Mouse (Mus musculus): ENCODE results near the gene Lrfn1.
A peak's percentile ranks its signal among the peaks of the same experiment; 100 is the strongest.

The Lrfn1 gene

GRCm38 (mm10) chr7:28451531-28452360 lies at the start of gene Lrfn1:
Gene Lrfn1 (plus strand): TSS chr7:28451980.
- no peak for DNase-seq (ENCODE audit: low read depth, low spot score)

DNA sequence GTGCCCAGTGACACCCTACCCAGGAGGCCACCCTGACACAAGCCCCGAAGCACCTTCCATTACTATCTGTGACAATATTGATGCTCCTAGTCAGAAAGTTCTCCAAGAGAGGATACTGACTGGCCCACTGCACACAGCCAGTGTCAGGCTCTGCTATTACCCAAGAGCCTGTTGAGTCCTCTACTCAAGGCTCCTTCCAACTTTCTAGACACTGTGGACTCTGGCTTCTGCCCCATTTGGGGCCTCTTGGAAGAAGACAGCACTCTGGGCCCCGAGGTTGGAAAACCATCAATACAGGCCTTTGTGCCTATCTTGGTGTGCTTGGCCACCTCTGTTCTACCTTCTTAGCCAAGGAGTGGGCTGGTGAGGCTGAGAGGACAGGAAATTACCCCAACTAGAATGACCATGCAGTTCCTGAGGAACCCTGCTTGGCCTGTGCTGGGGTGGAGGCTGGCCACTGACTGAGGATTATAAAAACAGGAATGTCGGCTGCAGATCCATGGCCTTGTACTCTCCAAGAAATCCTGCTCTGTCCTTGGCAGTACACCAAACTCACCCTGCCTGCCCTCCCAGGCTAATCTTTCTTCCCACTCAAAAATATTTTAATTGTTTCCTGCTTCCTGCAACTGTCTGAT lies 40.8 kb upstream of the Lrfn1 start:
- DNase-seq (ENCODE audit: low read depth, low spot score), result no peak

GRCm38 (mm10) chr7:28412826-28413225 lies 39.0 kb upstream of the Lrfn1 start:
- no peak for DNase-seq (ENCODE audit: low read depth, low spot score)

DNA sequence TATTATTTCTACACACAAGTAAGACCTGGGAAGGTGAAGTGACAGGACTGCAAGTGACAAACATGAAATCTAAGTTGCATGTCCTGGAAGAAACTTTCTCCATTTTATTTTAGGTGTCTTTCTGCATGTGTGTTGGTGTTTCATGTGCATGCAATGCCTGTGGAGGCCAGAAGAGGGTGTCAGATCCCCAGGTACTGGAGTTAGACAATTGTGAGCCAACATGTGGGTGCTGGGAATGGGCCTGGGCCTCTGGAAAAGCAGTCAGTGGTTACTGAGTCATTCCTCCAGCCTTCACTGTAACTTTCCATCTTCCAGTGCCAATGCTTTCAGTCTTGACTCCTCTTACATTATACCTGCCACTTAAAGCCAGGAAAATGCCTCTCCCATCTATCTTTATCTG lies 34.4 kb upstream of the Lrfn1 start:
- no peak for DNase-seq (ENCODE audit: low read depth, low spot score)

- no peak for DNase-seq (ENCODE audit: low read depth, low spot score)
These were observed 33.6 kb upstream of the Lrfn1 start for GRCm38 (mm10) chr7:28418096-28418670.

DNA sequence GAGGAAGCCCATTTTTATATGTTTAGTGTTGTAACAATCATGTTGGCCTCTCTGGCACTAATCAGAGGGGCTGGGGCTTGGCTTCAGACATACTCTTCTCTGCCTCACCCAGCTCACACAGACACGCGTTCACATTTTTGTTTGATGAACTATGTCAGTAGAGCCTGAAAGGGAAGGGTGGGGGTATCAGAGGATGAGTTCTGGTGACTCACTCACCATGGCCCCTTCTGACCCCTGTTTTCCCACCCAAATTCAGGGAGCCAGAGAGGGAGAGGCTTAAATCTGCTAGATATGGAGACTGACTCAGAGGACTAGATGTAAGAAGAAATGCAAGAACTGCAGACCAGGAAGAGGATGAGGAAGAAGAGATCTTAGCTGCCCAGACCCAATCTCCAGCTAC lies 32.4 kb upstream of the Lrfn1 start:
- DNase-seq (ENCODE audit: low read depth, low spot score), result no peak

DNA sequence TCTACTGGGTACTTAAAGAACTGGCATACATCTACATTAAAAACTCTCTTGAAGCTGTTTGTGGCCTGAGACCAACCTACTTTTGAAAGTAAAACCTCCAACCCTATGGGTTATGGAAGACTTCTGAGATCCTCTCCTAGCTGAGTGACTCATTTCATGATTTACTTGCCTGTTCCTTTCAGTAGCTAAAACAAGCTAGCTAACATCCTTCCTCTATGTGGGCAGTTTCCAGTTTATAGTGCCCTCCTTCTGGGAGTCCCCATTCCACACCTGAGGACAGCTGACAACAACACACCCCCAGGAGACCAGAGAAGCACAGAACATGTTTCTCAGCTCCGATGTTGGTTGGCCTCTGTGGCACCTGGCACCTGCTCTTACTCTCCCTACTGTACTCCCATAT lies 28.8 kb upstream of the Lrfn1 start:
- no peak for DNase-seq (ENCODE audit: low read depth, low spot score)

- DNase-seq (ENCODE audit: low read depth, low spot score), result no peak
These were observed 24.0 kb upstream of the Lrfn1 start for GRCm38 (mm10) chr7:28427738-28428137.

GRCm38 (mm10) chr7:28430512-28430911 lies 21.3 kb upstream of the Lrfn1 start:
- no peak for DNase-seq (ENCODE audit: low read depth, low spot score)

DNA sequence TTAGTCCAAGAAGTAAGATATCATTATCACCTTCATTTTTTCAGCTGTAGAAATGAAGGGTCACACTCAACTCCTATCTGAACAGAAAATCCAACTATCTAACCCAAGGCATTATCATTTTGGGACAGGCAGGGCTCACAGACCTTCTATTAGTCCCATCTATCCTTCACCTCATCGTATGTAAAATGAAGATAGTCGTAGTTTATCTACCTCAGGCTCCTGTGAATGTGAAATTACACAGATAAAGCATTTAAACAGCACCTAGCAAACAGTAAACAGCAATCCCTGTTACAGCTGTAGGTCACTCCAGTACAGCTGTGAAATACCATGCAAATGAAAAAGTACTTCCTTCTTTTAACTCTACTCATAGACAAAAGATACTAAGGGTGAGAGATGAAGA lies 19.5 kb upstream of the Lrfn1 start:
- DNase-seq (ENCODE audit: low read depth, low spot score), result no peak

GRCm38 (mm10) chr7:28435660-28436259 lies 16.0 kb upstream of the Lrfn1 start:
- no peak for DNase-seq (ENCODE audit: low read depth, low spot score)

DNA sequence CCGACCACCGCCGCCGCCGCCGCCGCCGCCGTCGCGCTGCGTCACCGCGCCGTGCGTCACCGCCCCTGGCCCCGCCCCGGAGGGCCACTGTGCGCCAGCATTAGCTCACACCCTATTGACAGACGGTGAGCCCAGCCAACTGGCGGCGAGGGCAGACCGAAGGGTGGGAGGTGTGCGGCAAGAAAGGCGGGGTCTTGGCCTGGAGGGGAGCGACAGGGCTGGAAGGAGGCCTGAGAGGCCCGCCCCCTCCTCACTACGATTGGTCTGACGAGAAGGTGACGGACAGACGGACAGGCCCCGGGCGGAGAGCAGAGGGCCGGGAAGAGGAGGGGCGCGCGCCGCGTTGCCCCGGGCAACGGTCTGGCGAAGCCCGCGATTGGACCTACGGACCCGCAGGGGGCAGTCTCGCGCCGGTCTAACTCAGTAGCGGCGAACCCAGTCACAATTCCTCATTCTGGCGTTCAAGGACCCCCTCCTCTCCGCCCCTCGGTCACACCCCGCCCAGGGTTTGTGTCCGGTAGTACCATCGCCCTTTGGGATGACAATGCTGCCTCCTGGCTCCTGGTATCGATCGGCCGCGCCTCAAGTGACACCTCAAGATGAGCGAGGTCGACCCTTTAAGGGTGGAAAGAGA lies 15.4 kb upstream of the Lrfn1 start:
- DNase-seq (ENCODE audit: low read depth, low spot score), result peak; percentile 99

- DNase-seq (ENCODE audit: low read depth, low spot score), result peak; percentile 51
These were observed 14.7 kb upstream of the Lrfn1 start, which contains the start of gene Gmfg for GRCm38 (mm10) chr7:28436932-28437570. Gene Gmfg (plus strand): TSS chr7:28437447.

- no peak for DNase-seq (ENCODE audit: low read depth, low spot score)
These were observed 13.8 kb upstream of the Lrfn1 start for GRCm38 (mm10) chr7:28437964-28438363.

GRCm38 (mm10) chr7:28438771-28439170 lies 13.0 kb upstream of the Lrfn1 start:
- no peak for DNase-seq (ENCODE audit: low read depth, low spot score)

DNA sequence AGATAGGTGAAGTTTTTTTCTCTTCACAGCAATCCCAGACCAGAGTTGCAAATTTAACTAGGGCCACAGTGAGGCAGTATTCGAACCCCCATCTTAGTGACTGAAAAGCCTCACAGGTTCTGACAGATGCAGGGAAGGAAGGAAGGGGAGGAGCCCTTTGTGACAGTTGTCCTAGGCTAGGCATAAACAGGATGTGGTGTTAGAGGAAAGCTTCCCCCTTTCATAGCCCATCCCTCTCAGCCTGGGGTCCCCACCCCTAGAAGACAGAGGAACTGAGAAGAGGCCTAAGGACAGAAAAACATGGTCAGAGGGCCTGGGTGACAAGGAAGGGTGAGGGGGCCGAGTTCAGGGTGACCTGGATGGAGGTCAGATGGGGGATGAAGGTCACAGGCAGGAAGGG lies 11.0 kb upstream of the Lrfn1 start:
- no peak for DNase-seq (ENCODE audit: low read depth, low spot score)

- DNase-seq (ENCODE audit: low read depth, low spot score), result no peak
These were observed 9.8 kb upstream of the Lrfn1 start for GRCm38 (mm10) chr7:28441776-28442485.

- DNase-seq (ENCODE audit: low read depth, low spot score), result no peak
These were observed 9.1 kb upstream of the Lrfn1 start for GRCm38 (mm10) chr7:28442688-28443087.

GRCm38 (mm10) chr7:28444344-28444974 lies 7.3 kb upstream of the Lrfn1 start:
- no peak for DNase-seq (ENCODE audit: low read depth, low spot score)

DNA sequence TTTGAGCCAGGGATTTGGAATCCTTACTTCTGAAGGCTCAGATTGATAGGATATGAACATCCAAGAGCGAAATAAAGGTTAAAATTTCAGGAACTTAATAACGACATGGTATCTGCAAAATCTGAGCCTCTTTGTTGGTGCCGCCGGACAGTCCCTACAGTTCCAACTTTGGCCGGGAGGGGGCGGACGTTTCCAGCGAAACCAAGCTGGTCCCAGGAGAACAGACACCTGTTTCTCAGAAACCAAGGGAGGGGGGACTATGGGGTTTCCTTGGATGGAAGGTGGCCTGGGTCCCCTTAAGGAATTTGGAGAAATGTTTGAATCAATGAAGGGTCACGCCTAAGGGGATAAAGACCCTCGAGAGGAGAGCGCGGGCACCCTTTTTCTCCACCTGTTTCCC lies 5.3 kb upstream of the Lrfn1 start:
- DNase-seq (ENCODE audit: low read depth, low spot score), result no peak

Data from brain, embryonic 18.5 days (tissue).